Mouse (Mus musculus) adrenal gland (tissue): ENCODE data around the gene Cdk9.

ENCODE experiments used
- intact Hi-C: fragments of 180-260 bp; cut with DNase I; formaldehyde crosslinking; loops from one replicate; pipeline ENCODE4 v1.15.1; 2025
- long read RNA-seq, 2 experiments: library from polyadenylated mRNA; unstranded; transcript quantifications; one replicate each; pipeline ENCODE4 v2.0.0; 2020; ENCODE audit warnings: borderline replicate concordance in 1 of 2; ENCODE audit not compliant: insufficient replicate concordance in 1 of 2

Gene Cdk9
- long read RNA-seq, experiment 1, transcript Cdk9-201 (7 exons, 1,733 nt): major isoform, 8 of 12 reads
- long read RNA-seq, experiment 1, partial matches to known transcripts: 2 of 12 reads
- long read RNA-seq, experiment 1, other reads (novel, unspliced or antisense): 1 of 12 reads
- long read RNA-seq, experiment 2, transcript Cdk9-201 (7 exons, 1,733 nt): major isoform, 8 of 19 reads
- long read RNA-seq, experiment 2, partial matches to known transcripts: 7 of 19 reads
- long read RNA-seq, experiment 2, other reads (novel, unspliced or antisense): 3 of 19 reads

GRCm38 (mm10) chr2:32712934-32713817 lies at the start of gene Cdk9:
Gene Cdk9, minus strand, starts transcription at chr2:32713076.
- intact Hi-C loops: loop anchor here (1.0 kb wide), 1 partner anchor 44 kb away; the partner anchor contains the start of gene Tor2a

- intact Hi-C loops: no loop called here
These were observed 49.0 kb upstream of the Cdk9 start for GRCm38 (mm10) chr2:32761859-32762258.

GRCm38 (mm10) chr2:32761361-32761760 lies 48.5 kb upstream of the Cdk9 start:
- intact Hi-C loops: no loop called here

- intact Hi-C loops: loop anchor here (10.0 kb wide), 1 partner anchor 124 kb away; no protein-coding TSS in a partner anchor
These were observed 46.1 kb upstream of the Cdk9 start for GRCm38 (mm10) chr2:32759001-32759400.

GRCm38 (mm10) chr2:32758503-32758902 lies 45.6 kb upstream of the Cdk9 start:
- intact Hi-C loops: loop anchor here (10.0 kb wide), 1 partner anchor 124 kb away; no protein-coding TSS in a partner anchor

- intact Hi-C loops: loop anchor here (1.0 to 10.0 kb wide), 2 partner anchors 44 to 122 kb away; partner anchors contain the start of gene Cdk9
These were observed 44.4 kb upstream of the Cdk9 start, which contains the start of gene Tor2a for GRCm38 (mm10) chr2:32757056-32757845. Gene Tor2a, plus strand, starts transcription at chr2:32757234.

- intact Hi-C loops: loop anchor here (1.0 to 10.0 kb wide), 2 partner anchors 43 to 122 kb away; partner anchors contain the start of gene Cdk9
These were observed 43.8 kb upstream of the Cdk9 start for GRCm38 (mm10) chr2:32756674-32757055.

- intact Hi-C loops: loop anchor here (10.0 kb wide), 1 partner anchor 117 kb away; no protein-coding TSS in a partner anchor
These were observed 39.3 kb upstream of the Cdk9 start for GRCm38 (mm10) chr2:32752181-32752580.

GRCm38 (mm10) chr2:32751665-32752033 lies 38.8 kb upstream of the Cdk9 start:
- intact Hi-C loops: loop anchor here (10.0 kb wide), 1 partner anchor 117 kb away; no protein-coding TSS in a partner anchor

GRCm38 (mm10) chr2:32750887-32751664 lies 38.2 kb upstream of the Cdk9 start:
- intact Hi-C loops: loop anchor here (10.0 kb wide), 1 partner anchor 116 kb away; no protein-coding TSS in a partner anchor

GRCm38 (mm10) chr2:32750199-32750598 lies 37.3 kb upstream of the Cdk9 start:
- intact Hi-C loops: loop anchor here (10.0 kb wide), 1 partner anchor 115 kb away; no protein-coding TSS in a partner anchor

- intact Hi-C loops: no loop called here
These were observed 36.2 kb upstream of the Cdk9 start for GRCm38 (mm10) chr2:32749082-32749481.

GRCm38 (mm10) chr2:32744272-32744982 lies 31.6 kb upstream of the Cdk9 start:
- intact Hi-C loops: no loop called here

GRCm38 (mm10) chr2:32742173-32742531 lies 29.3 kb upstream of the Cdk9 start:
- intact Hi-C loops: no loop called here

GRCm38 (mm10) chr2:32741273-32742172 lies 28.6 kb upstream of the Cdk9 start:
- intact Hi-C loops: no loop called here

GRCm38 (mm10) chr2:32740916-32741272 lies 28.0 kb upstream of the Cdk9 start, which contains the start of gene 6330409D20Rik:
Gene 6330409D20Rik, minus strand, starts transcription at chr2:32741016.
- intact Hi-C loops: no loop called here

- intact Hi-C loops: loop anchor here (2.0 kb wide), 1 partner anchor 49 kb away; no protein-coding TSS in a partner anchor
These were observed 26.4 kb upstream of the Cdk9 start for GRCm38 (mm10) chr2:32739311-32739710.

- intact Hi-C loops: no loop called here
These were observed 24.1 kb upstream of the Cdk9 start for GRCm38 (mm10) chr2:32737008-32737407.
